Mouse (Mus musculus) frontal cortex, postnatal 36 days (tissue): ENCODE data around the gene Rgs12.

Experiments used
- DNase-seq, 2 experiments: peaks; one replicate each; pipeline ENCODE4 v3.0.0; 2022; ENCODE audit warnings: low spot score in 2 of 2

Rgs12 gene

DNA sequence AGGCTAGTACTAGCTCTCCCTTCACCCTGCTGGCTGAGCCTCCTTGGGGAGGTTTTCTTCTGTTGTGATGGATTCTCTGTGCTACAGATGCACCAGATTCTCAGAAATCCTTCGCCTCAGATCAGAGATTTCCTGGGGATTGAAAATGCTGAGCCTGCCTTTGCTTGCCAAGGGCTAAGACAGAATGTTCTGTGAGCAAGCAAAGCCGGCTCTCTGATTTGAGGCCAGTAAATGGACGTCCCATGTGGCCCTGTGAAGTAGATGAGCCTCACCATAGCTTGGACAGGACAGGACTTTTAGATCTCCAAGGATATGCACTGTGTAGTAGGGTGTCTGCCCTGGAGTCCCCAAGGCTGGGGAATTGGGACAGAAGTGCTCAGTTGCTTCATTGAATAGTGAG lies 135.7 kb downstream of the Rgs12 start:
- no peak for DNase-seq

DNA sequence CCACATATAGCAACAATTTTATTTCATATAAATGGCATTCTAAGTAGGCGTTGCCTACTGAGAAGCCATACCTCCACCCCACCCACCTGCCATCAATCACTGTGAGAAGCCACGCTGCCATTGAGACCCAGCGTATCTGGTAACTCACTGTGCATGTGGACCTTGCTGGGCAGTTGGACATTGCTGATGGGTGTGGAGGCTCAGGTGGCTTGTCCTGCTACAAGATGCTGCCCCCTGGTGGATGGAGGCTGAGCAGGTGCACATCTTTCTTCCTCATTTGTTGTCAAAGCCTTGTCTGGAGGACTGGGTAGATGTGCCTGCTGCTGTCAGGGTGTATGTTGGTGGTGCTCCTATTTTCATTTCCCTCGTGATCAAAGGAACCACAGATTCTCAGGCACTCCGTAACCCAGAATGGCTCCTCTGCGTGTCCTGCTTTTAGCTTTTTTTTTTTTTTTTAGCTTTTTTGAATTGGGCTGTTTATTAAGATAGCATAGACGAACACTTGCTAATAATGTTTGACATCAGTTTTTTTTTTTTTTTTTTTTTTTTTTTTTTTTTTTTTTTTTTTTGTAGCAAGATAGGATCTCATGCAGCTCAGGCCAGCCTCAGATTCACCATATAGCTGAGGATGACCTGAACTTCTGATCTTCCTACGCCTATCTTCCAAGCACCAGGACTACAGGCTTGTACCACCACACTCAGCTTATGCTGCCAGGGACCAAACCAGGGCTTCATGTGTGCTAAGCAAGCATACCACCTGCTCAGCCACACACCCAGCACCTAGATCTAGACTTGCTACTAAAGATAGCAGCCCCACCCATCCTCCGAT lies 139.8 kb downstream of the Rgs12 start:
- peak; percentile 50 to 66 for DNase-seq
